Mouse (Mus musculus): ENCODE measurements around the gene Zfp385b. TPM values are rescaled to one million over a fixed set of nuclear protein-coding genes. Genes with fewer than 3 reads are reported as not detected.

Gene Zfp385b
- polyA plus RNA-seq, 1 experiment from 2014 or later, result 4.7 TPM

GRCm38 (mm10) chr2:77705476-77705875 lies 114.0 kb downstream of the Zfp385b start:
- H3K9ac ChIP-seq (ENCODE audit: low read length), result no peak overlapping the region
- no peaks in the 10 kb centered on the region for H3K9me3 ChIP-seq (replicated peaks; ENCODE audit: control insufficient read depth, low read length)
- H3K27ac ChIP-seq (ENCODE audit: low read depth, low read length), result no peak overlapping the region
- H3K4me3 ChIP-seq (ENCODE audit: low read depth, low read length), result no peak overlapping the region
- H3K4me1 ChIP-seq (ENCODE audit: control insufficient read depth, insufficient read depth, low read length), result no peaks in the 10 kb centered on the region
- 84% methylated on average over 2 of the region's 2 CpGs for WGBS
- no peaks in the 10 kb centered on the region for H3K27me3 ChIP-seq (replicated peaks; ENCODE audit: control insufficient read depth, insufficient read depth, low read length)
- ATAC-seq, result no peak
- no peaks in the 10 kb centered on the region for H3K36me3 ChIP-seq (ENCODE audit: control insufficient read depth, insufficient read depth, low read length)
- no peak overlapping the region for H3K4me2 ChIP-seq (ENCODE audit: low read length)
- DNase-seq (ENCODE audit: low spot score), result no peak

DNA sequence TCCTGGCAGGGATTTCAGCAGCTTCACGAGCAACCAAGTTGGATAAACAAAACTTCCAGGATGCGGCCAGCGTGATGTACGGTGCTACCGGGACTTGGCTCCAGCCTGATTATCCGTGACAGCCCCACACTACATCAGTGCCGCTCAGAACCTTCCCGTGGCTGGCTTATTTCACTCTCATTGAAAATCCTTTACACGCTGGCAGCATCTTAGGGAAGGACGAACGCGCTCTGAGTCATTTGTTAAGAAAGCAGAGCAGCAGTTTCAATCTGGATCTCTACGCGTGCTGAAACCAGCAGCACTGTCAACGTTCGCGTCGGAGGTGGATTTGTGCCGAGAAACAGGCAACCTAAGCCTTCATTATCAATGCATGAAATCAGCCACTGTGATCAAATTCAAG lies 116.4 kb downstream of the Zfp385b start:
- no peaks in the 10 kb centered on the region for H3K36me3 ChIP-seq (ENCODE audit: control insufficient read depth, insufficient read depth, low read length)
- peak overlapping the region; percentile 10 for H3K9ac ChIP-seq (ENCODE audit: low read length)
- ATAC-seq, result peak; percentile 35; the same call in 1 of the 2 replicates
- H3K4me3 ChIP-seq (ENCODE audit: low read depth, low read length), result peak overlapping the region; percentile 13
- H3K4me1 ChIP-seq (ENCODE audit: control insufficient read depth, insufficient read depth, low read length), result no peaks in the 10 kb centered on the region
- 40% methylated on average over 19 of the region's 19 CpGs for WGBS
- H3K9me3 ChIP-seq (replicated peaks; ENCODE audit: control insufficient read depth, low read length), result no peaks in the 10 kb centered on the region
- H3K4me2 ChIP-seq (ENCODE audit: low read length), result peak overlapping the region; percentile 42
- no peaks in the 10 kb centered on the region for H3K27me3 ChIP-seq (replicated peaks; ENCODE audit: control insufficient read depth, insufficient read depth, low read length)
- no peak overlapping the region; the same call in 1 of the 2 replicates for H3K27ac ChIP-seq (ENCODE audit: low read depth, low read length)
- DNase-seq (ENCODE audit: low spot score), result peak; percentile 70

- Histone ChIP-seq H3K36me3 (ENCODE audit: control insufficient read depth, insufficient read depth, low read length) (no peaks in the 10 kb centered on the region), H3K9ac (ENCODE audit: low read length) (no peak overlapping the region), H3K4me2 (ENCODE audit: low read length) (no peak overlapping the region), H3K4me3 (ENCODE audit: low read depth, low read length) (no peak overlapping the region), H3K4me1 (ENCODE audit: control insufficient read depth, insufficient read depth, low read length) (no peaks in the 10 kb centered on the region), H3K27me3 (replicated peaks; ENCODE audit: control insufficient read depth, insufficient read depth, low read length) (no peaks in the 10 kb centered on the region), H3K27ac (ENCODE audit: low read depth, low read length) (no peak overlapping the region), H3K9me3 (replicated peaks; ENCODE audit: control insufficient read depth, low read length) (no peaks in the 10 kb centered on the region)
- ATAC-seq (no peak), DNase-seq (ENCODE audit: low spot score) (no peak)
- WGBS, result 71% methylated on average over 8 of the region's 8 CpGs
Observed at GRCm38 (mm10) chr2:77691174-77691573, 128.3 kb downstream of the Zfp385b start.

GRCm38 (mm10) chr2:77690316-77690715 lies 129.1 kb downstream of the Zfp385b start:
- WGBS, result 77% methylated on average over 8 of the region's 8 CpGs
- ATAC-seq (no peak), DNase-seq (ENCODE audit: low spot score) (no peak)
- no peaks in the 10 kb centered on the region for H3K36me3 ChIP-seq (ENCODE audit: control insufficient read depth, insufficient read depth, low read length)
- H3K27me3 ChIP-seq (replicated peaks; ENCODE audit: control insufficient read depth, insufficient read depth, low read length), result no peaks in the 10 kb centered on the region
- H3K9me3 ChIP-seq (replicated peaks; ENCODE audit: control insufficient read depth, low read length), result no peaks in the 10 kb centered on the region
- H3K27ac ChIP-seq (ENCODE audit: low read depth, low read length), result no peak overlapping the region
- H3K4me3 ChIP-seq (ENCODE audit: low read depth, low read length), result no peak overlapping the region
- no peaks in the 10 kb centered on the region for H3K4me1 ChIP-seq (ENCODE audit: control insufficient read depth, insufficient read depth, low read length)
- H3K4me2 ChIP-seq (ENCODE audit: low read length), result no peak overlapping the region
- H3K9ac ChIP-seq (ENCODE audit: low read length), result no peak overlapping the region

GRCm38 (mm10) chr2:77688651-77689050 lies 130.8 kb downstream of the Zfp385b start:
- no peaks in the 10 kb centered on the region for H3K9me3 ChIP-seq (replicated peaks; ENCODE audit: control insufficient read depth, low read length)
- H3K4me2 ChIP-seq (ENCODE audit: low read length), result no peak overlapping the region
- no peak overlapping the region for H3K27ac ChIP-seq (ENCODE audit: low read depth, low read length)
- 96% methylated on average over 4 of the region's 4 CpGs for WGBS
- ATAC-seq (no peak), DNase-seq (ENCODE audit: low spot score) (no peak)
- H3K4me1 ChIP-seq (ENCODE audit: control insufficient read depth, insufficient read depth, low read length), result no peaks in the 10 kb centered on the region
- H3K36me3 ChIP-seq (ENCODE audit: control insufficient read depth, insufficient read depth, low read length), result no peaks in the 10 kb centered on the region
- H3K27me3 ChIP-seq (replicated peaks; ENCODE audit: control insufficient read depth, insufficient read depth, low read length), result no peaks in the 10 kb centered on the region
- no peak overlapping the region for H3K9ac ChIP-seq (ENCODE audit: low read length)
- H3K4me3 ChIP-seq (ENCODE audit: low read depth, low read length), result no peak overlapping the region

- H3K9me3 ChIP-seq (replicated peaks; ENCODE audit: control insufficient read depth, low read length), result no peaks in the 10 kb centered on the region
- no peak overlapping the region for H3K4me3 ChIP-seq (ENCODE audit: low read depth, low read length)
- ATAC-seq (no peak), DNase-seq (ENCODE audit: low spot score) (no peak)
- H3K9ac ChIP-seq (ENCODE audit: low read length), result no peak overlapping the region
- WGBS, result 73% methylated on average over 3 of the region's 3 CpGs
- no peaks in the 10 kb centered on the region for H3K27me3 ChIP-seq (replicated peaks; ENCODE audit: control insufficient read depth, insufficient read depth, low read length)
- no peaks in the 10 kb centered on the region for H3K36me3 ChIP-seq (ENCODE audit: control insufficient read depth, insufficient read depth, low read length)
- H3K4me1 ChIP-seq (ENCODE audit: control insufficient read depth, insufficient read depth, low read length), result no peaks in the 10 kb centered on the region
- H3K27ac ChIP-seq (ENCODE audit: low read depth, low read length), result no peak overlapping the region
- H3K4me2 ChIP-seq (ENCODE audit: low read length), result no peak overlapping the region
Observed at GRCm38 (mm10) chr2:77684088-77684487, 135.4 kb downstream of the Zfp385b start.

DNA sequence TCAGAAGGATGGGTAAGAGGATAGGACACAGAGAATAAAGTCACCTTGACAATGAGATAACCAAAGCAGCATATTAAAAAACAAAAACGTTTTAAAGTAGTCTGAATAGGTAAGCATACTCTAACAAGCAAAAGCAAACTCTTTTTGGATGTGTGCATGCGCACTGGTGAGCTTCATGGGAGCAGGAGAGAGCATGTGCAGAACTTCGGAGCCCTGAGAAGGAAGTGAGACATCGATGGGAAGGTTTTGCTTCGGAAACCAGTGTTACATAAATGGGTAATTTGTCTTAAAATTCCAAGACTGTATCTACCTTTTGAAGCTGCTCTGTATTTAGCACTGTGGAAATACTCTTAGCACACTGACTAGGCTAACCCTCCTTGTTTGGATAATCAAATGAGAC lies 137.2 kb downstream of the Zfp385b start:
- no peaks in the 10 kb centered on the region for H3K9me3 ChIP-seq (replicated peaks; ENCODE audit: control insufficient read depth, low read length)
- no peaks in the 10 kb centered on the region for H3K4me1 ChIP-seq (ENCODE audit: control insufficient read depth, insufficient read depth, low read length)
- H3K9ac ChIP-seq (ENCODE audit: low read length), result no peak overlapping the region
- no peak overlapping the region for H3K4me3 ChIP-seq (ENCODE audit: low read depth, low read length)
- H3K27me3 ChIP-seq (replicated peaks; ENCODE audit: control insufficient read depth, insufficient read depth, low read length), result no peaks in the 10 kb centered on the region
- no peak overlapping the region for H3K27ac ChIP-seq (ENCODE audit: low read depth, low read length)
- ATAC-seq (no peak), DNase-seq (ENCODE audit: low spot score) (no peak)
- H3K4me2 ChIP-seq (ENCODE audit: low read length), result no peak overlapping the region
- 85% methylated on average over 5 of the region's 5 CpGs for WGBS
- H3K36me3 ChIP-seq (ENCODE audit: control insufficient read depth, insufficient read depth, low read length), result no peaks in the 10 kb centered on the region

- H3K4me3 ChIP-seq (ENCODE audit: low read depth, low read length), result no peak overlapping the region
- no peak overlapping the region for H3K4me2 ChIP-seq (ENCODE audit: low read length)
- H3K36me3 ChIP-seq (ENCODE audit: control insufficient read depth, insufficient read depth, low read length), result no peaks in the 10 kb centered on the region
- ATAC-seq (peak; percentile 70), DNase-seq (ENCODE audit: low spot score) (peak; percentile 63)
- H3K27ac ChIP-seq (ENCODE audit: low read depth, low read length), result no peak overlapping the region
- no peaks in the 10 kb centered on the region for H3K27me3 ChIP-seq (replicated peaks; ENCODE audit: control insufficient read depth, insufficient read depth, low read length)
- no peaks in the 10 kb centered on the region for H3K9me3 ChIP-seq (replicated peaks; ENCODE audit: control insufficient read depth, low read length)
- 35% methylated on average over 5 of the region's 5 CpGs for WGBS
- no peak overlapping the region for H3K9ac ChIP-seq (ENCODE audit: low read length)
- no peaks in the 10 kb centered on the region for H3K4me1 ChIP-seq (ENCODE audit: control insufficient read depth, insufficient read depth, low read length)
Observed at GRCm38 (mm10) chr2:77681741-77682140, 137.7 kb downstream of the Zfp385b start.

GRCm38 (mm10) chr2:77673770-77674169 lies 145.7 kb downstream of the Zfp385b start:
- WGBS, result 89% methylated on average over 10 of the region's 10 CpGs
- Histone ChIP-seq H3K27me3 (replicated peaks; ENCODE audit: control insufficient read depth, insufficient read depth, low read length) (no peaks in the 10 kb centered on the region), H3K9me3 (replicated peaks; ENCODE audit: control insufficient read depth, low read length) (no peaks in the 10 kb centered on the region), H3K4me2 (ENCODE audit: low read length) (no peak overlapping the region), H3K27ac (ENCODE audit: low read depth, low read length) (no peak overlapping the region), H3K36me3 (ENCODE audit: control insufficient read depth, insufficient read depth, low read length) (no peaks in the 10 kb centered on the region), H3K4me3 (ENCODE audit: low read depth, low read length) (no peak overlapping the region), H3K9ac (ENCODE audit: low read length) (no peak overlapping the region), H3K4me1 (ENCODE audit: control insufficient read depth, insufficient read depth, low read length) (no peaks in the 10 kb centered on the region)
- no peak for ATAC-seq
- no peak for DNase-seq (ENCODE audit: low spot score)

Measured in forebrain, embryonic 14.5 days (tissue).